Mouse (Mus musculus): ENCODE results near the gene H2afy2. TPM values are rescaled to one million over a fixed set of nuclear protein-coding genes. Genes with fewer than 3 reads are reported as not detected.
A peak's percentile ranks its signal among the peaks of the same experiment; 100 is the strongest.

H2afy2 gene
- polyA plus RNA-seq, 1 experiment from 2014 or later, result 366 TPM

- WGBS, result 67% methylated on average over 7 of the region's 7 CpGs
- no peak for ATAC-seq (ENCODE audit: low FRiP score, low read depth)
- H3K27me3 ChIP-seq, result peaks cover 8% of the 10 kb centered on the region
- H3K36me3 ChIP-seq, result no peaks in the 10 kb centered on the region
- H3K9ac ChIP-seq (replicated peaks), result no peak overlapping the region
- H3K4me2 ChIP-seq (replicated peaks), result no peak overlapping the region
- peaks cover 12% of the 10 kb centered on the region for H3K4me1 ChIP-seq
- H3K4me3 ChIP-seq, result no peak overlapping the region
- no peaks in the 10 kb centered on the region for H3K9me3 ChIP-seq
- no peak overlapping the region for H3K27ac ChIP-seq (replicated peaks)
These were observed 39.2 kb upstream of the H2afy2 start for GRCm38 (mm10) chr10:61822968-61823730.

- H3K36me3 ChIP-seq, result no peaks in the 10 kb centered on the region
- no peak overlapping the region for H3K27ac ChIP-seq (replicated peaks)
- 54% methylated on average over 9 of the region's 9 CpGs for WGBS
- H3K4me2 ChIP-seq (replicated peaks), result no peak overlapping the region
- ATAC-seq (ENCODE audit: low FRiP score, low read depth), result no peak
- H3K4me1 ChIP-seq, result no peaks in the 10 kb centered on the region
- no peaks in the 10 kb centered on the region for H3K9me3 ChIP-seq
- no peaks in the 10 kb centered on the region for H3K27me3 ChIP-seq
- H3K9ac ChIP-seq (replicated peaks), result no peak overlapping the region
- H3K4me3 ChIP-seq, result no peak overlapping the region
These were observed 36.1 kb upstream of the H2afy2 start for GRCm38 (mm10) chr10:61820050-61820449.

- no peak for ATAC-seq (ENCODE audit: low FRiP score, low read depth)
- Histone ChIP-seq H3K4me3 (no peak overlapping the region), H3K27me3 (no peaks in the 10 kb centered on the region), H3K4me2 (replicated peaks) (no peak overlapping the region), H3K9me3 (no peaks in the 10 kb centered on the region), H3K27ac (replicated peaks) (no peak overlapping the region), H3K9ac (replicated peaks) (no peak overlapping the region), H3K4me1 (no peaks in the 10 kb centered on the region), H3K36me3 (no peaks in the 10 kb centered on the region)
- 72% methylated on average over 5 of the region's 5 CpGs for WGBS
These were observed 28.0 kb upstream of the H2afy2 start for GRCm38 (mm10) chr10:61811987-61812386.

GRCm38 (mm10) chr10:61798133-61798576 lies 14.2 kb upstream of the H2afy2 start:
- no peak for ATAC-seq (ENCODE audit: low FRiP score, low read depth)
- H3K4me3 ChIP-seq, result no peak overlapping the region
- H3K4me2 ChIP-seq (replicated peaks), result no peak overlapping the region
- no peaks in the 10 kb centered on the region for H3K9me3 ChIP-seq
- H3K36me3 ChIP-seq, result no peaks in the 10 kb centered on the region
- WGBS, result 89% methylated on average over 15 of the region's 15 CpGs
- no peak overlapping the region for H3K27ac ChIP-seq (replicated peaks)
- 0 out of 2 replicates have a peak, but pooled peaks cover 6% of the 10 kb centered on the region for H3K4me1 ChIP-seq
- H3K27me3 ChIP-seq, result no peaks in the 10 kb centered on the region
- H3K9ac ChIP-seq (replicated peaks), result no peak overlapping the region

GRCm38 (mm10) chr10:61795458-61795857 lies 11.5 kb upstream of the H2afy2 start:
- Histone ChIP-seq H3K4me3 (no peak overlapping the region), H3K36me3 (no peaks in the 10 kb centered on the region), H3K9me3 (no peaks in the 10 kb centered on the region), H3K9ac (replicated peaks) (no peak overlapping the region), H3K27me3 (no peaks in the 10 kb centered on the region), H3K27ac (replicated peaks) (no peak overlapping the region), H3K4me2 (replicated peaks) (no peak overlapping the region), H3K4me1 (0 out of 2 replicates have a peak, but pooled peaks cover 6% of the 10 kb centered on the region)
- WGBS, result 39% methylated on average over 8 of the region's 8 CpGs
- no peak for ATAC-seq (ENCODE audit: low FRiP score, low read depth)

DNA sequence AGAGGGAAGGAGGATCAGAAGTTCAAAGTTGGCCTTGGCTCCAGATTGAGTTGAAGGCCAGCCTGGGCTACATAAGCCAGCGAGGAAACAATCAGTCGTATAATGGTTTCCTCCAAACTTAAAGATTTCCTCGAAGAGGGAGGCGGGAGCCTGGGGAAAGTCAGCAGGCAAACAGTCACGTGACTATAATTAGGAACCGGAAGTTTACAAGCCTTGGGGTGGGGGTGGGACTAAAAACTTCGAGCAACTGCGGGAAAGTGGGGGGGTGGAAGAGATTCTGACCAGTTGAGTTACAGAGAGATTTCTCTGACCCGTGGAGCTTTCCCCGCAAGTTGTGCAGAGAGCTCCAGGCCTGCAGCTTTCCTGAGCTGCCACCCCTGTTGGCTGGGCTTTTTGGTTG lies 11.0 kb upstream of the H2afy2 start:
- H3K27ac ChIP-seq (replicated peaks), result no peak overlapping the region
- no peaks in the 10 kb centered on the region for H3K36me3 ChIP-seq
- ATAC-seq (ENCODE audit: low FRiP score, low read depth), result no peak
- H3K4me3 ChIP-seq, result no peak overlapping the region
- no peak overlapping the region for H3K9ac ChIP-seq (replicated peaks)
- H3K27me3 ChIP-seq, result no peaks in the 10 kb centered on the region
- no peak overlapping the region for H3K4me2 ChIP-seq (replicated peaks)
- WGBS, result 83% methylated on average over 10 of the region's 10 CpGs
- H3K9me3 ChIP-seq, result no peaks in the 10 kb centered on the region
- H3K4me1 ChIP-seq, result 0 out of 2 replicates have a peak, but pooled peaks cover 6% of the 10 kb centered on the region

GRCm38 (mm10) chr10:61793015-61793414 lies 9.1 kb upstream of the H2afy2 start:
- Histone ChIP-seq H3K4me2 (replicated peaks) (no peak overlapping the region), H3K4me3 (no peak overlapping the region), H3K27me3 (no peaks in the 10 kb centered on the region), H3K27ac (replicated peaks) (no peak overlapping the region), H3K36me3 (no peaks in the 10 kb centered on the region), H3K4me1 (0 out of 2 replicates have a peak, but pooled peaks cover 6% of the 10 kb centered on the region), H3K9me3 (no peaks in the 10 kb centered on the region), H3K9ac (replicated peaks) (no peak overlapping the region)
- no peak for ATAC-seq (ENCODE audit: low FRiP score, low read depth)
- 49% methylated on average over 8 of the region's 8 CpGs for WGBS

- Histone ChIP-seq H3K9me3 (no peaks in the 10 kb centered on the region), H3K9ac (replicated peaks) (no peak overlapping the region), H3K27me3 (no peaks in the 10 kb centered on the region), H3K4me2 (replicated peaks) (no peak overlapping the region), H3K4me1 (peaks cover 5% of the 10 kb centered on the region; the same call in 1 of the 2 replicates), H3K36me3 (no peaks in the 10 kb centered on the region), H3K4me3 (no peak overlapping the region), H3K27ac (replicated peaks) (no peak overlapping the region)
- WGBS, result 93% methylated on average over 5 of the region's 5 CpGs
- ATAC-seq (ENCODE audit: low FRiP score, low read depth), result no peak
These were observed 4.6 kb upstream of the H2afy2 start for GRCm38 (mm10) chr10:61788499-61788898.

DNA sequence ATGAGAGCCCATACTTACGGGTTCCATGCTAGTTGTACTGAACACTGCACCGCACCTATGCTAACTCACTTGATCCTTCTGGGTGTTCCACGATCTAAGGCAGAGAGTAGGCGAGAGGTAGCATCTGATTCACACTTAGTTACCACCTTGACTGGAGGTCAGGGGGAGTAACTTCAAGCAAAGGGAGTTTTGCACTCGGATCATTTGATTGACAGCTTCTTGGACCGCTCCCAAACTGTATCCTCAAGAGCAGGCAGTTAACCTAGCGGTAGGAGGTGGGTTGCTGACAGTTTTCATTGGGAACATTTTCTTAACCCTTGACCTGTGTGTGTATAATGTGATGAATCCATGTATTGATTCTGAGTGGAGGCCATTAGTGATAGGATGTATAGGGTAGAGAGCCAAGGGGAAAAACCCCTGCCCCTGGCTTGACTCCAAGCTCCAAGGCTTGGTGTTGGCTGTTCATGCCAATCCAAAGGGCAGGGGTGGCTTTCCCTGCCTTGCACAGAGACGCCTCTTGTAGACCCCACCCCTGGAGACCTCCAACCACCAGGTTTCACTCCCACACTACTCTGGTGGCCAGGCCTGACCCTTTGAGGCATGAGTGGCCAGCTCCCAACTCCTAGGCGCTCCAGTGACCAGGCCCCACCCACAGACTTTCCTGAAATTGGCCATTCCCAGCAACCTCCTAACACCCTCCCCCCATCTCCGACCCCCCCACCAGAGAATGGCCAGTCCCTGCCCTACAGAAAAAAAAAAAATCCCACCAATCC lies 3.8 kb upstream of the H2afy2 start:
- peaks cover 5% of the 10 kb centered on the region; the same call in 1 of the 2 replicates for H3K4me1 ChIP-seq
- no peak overlapping the region for H3K9ac ChIP-seq (replicated peaks)
- WGBS, result 85% methylated on average over 10 of the region's 10 CpGs
- H3K4me3 ChIP-seq, result no peak overlapping the region
- H3K36me3 ChIP-seq, result no peaks in the 10 kb centered on the region
- H3K9me3 ChIP-seq, result no peaks in the 10 kb centered on the region
- H3K4me2 ChIP-seq (replicated peaks), result no peak overlapping the region
- ATAC-seq (ENCODE audit: low FRiP score, low read depth), result no peak
- H3K27ac ChIP-seq (replicated peaks), result no peak overlapping the region
- H3K27me3 ChIP-seq, result no peaks in the 10 kb centered on the region

DNA sequence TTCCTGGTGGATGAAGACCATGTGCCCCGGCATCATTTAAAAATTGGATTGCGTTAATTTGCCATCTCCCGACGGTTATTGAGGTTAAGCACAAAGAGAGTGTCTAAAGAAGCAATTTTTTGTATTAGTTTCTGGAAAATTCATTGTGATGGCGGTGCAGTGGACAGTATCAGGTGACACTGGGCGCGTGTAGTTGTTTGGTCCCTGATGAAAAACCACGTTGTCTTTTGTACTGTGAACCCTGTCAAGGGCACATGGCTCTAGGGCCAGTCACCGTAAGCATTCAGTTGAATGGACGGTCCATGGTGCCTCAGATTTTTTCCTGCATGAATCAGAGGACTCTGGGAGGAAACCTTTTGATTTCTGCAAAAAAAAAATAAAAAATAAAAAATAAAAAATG lies 467 bp upstream of the H2afy2 start:
- H3K9me3 ChIP-seq, result no peaks in the 10 kb centered on the region
- ATAC-seq (ENCODE audit: low FRiP score, low read depth), result no peak
- WGBS, result 14% methylated on average over 10 of the region's 10 CpGs

DNA sequence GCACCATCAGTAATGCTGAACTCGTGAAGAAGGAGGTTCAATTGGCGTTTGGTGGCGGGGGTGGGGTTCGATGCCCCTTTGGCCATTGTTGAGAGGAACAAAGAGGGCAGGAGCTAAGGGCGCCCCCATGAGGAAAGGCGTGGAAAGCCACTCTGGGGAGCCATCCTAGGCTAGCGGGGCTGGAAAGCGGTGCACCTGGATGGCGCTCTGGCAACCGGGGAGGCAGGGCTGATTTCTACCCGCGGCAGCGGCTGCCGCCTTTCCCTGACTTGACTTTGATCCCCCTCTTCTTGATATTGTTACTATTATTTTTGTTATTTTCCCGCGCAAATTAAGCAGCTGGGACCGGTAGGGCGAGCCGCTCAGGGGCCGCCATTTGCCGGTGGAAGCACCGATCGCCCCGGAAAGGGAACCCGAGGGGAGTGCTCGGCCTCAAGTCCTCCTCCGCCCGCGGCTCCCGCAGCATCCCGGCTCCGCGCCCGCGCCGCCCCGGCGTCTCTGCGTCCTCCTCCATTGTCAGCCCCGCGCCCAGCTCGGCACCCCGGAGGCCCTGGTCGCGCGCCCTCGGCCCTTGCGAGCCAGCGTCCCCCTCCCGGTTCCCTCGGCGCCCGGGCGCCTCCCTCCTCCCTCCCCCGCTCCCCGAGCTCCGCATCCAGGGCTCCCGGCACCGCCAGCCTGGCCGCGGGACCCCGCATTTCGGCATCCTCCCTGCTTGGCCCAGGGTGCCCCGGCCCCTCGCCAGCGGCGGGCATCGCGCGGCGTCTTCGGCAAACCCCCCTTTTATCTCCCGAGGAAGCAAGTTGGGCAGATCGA lies 942 bp downstream of the H2afy2 start:
- H3K9me3 ChIP-seq, result no peaks in the 10 kb centered on the region
- peak overlapping the region; percentile 100 for H3K9ac ChIP-seq (replicated peaks)
- WGBS, result under 1% methylated on average over 73 of the region's 74 CpGs
- H3K27me3 ChIP-seq, result no peaks in the 10 kb centered on the region
- H3K4me3 ChIP-seq, result peak overlapping the region; percentile 84
- peaks cover 22% of the 10 kb centered on the region for H3K4me1 ChIP-seq
- H3K27ac ChIP-seq (replicated peaks), result peak overlapping the region; percentile 100
- no peaks in the 10 kb centered on the region for H3K36me3 ChIP-seq
- peak; percentile 71 for ATAC-seq (ENCODE audit: low FRiP score, low read depth)
- peak overlapping the region; percentile 59 for H3K4me2 ChIP-seq (replicated peaks)

More for the DNA sequence above, 467 bp upstream of the H2afy2 start:
- Histone ChIP-seq H3K9ac (replicated peaks) (peak overlapping the region; percentile 100), H3K4me1 (peaks cover 22% of the 10 kb centered on the region), H3K36me3 (no peaks in the 10 kb centered on the region), H3K27me3 (no peaks in the 10 kb centered on the region), H3K4me2 (replicated peaks) (peak overlapping the region; percentile 59), H3K27ac (replicated peaks) (peak overlapping the region; percentile 100), H3K4me3 (peak overlapping the region; percentile 84)
